Mouse (Mus musculus): Measurements from ENCODE around the gene Rtn1.

- no peak for TF ChIP-seq CTCF (IDR thresholded peaks at IDR 0.05; ENCODE audit: low read depth, low read length)
- no peak for TF ChIP-seq TAL1 (conservative IDR thresholded peaks at IDR 0.05; ENCODE audit: low read depth, low read length)
- TF ChIP-seq GATA2 (IDR thresholded peaks at IDR 0.05; ENCODE audit: borderline replicate concordance, low read depth, low read length) = no peak
These were observed 155.8 kb downstream of the Rtn1 start for GRCm38 (mm10) chr12:72253040-72253439.
